Mouse (Mus musculus) brain, embryonic 14.5 days (tissue): ENCODE data around the gene Rhoj. TPM values are rescaled to one million over a fixed set of nuclear protein-coding genes. Genes with fewer than 3 reads are reported as not detected.
"Not testable (repeated sequence)": the region's sequence is repeated elsewhere in the genome, so short reads cannot be mapped to it uniquely, and the experiment has no call there.

Source experiments
- DNase-seq: peaks from one replicate; pipeline ENCODE4 v3.0.0-alpha.2; 2011; ENCODE audit warnings: low read depth
- CTCF ChIP-seq: fragments of 200-500 bp; IDR thresholded peaks from 2 replicates; pipeline ENCODE4 v1.5.1; 2012; ENCODE audit warnings: inconsistent platforms, mild to moderate bottlenecking, moderate library complexity, borderline replicate concordance; ENCODE audit not compliant: insufficient read depth, insufficient read length; ENCODE audit errors: extremely low read depth
- POLR2A ChIP-seq: fragments of 200-500 bp; IDR thresholded peaks from 2 replicates; pipeline ENCODE4 v1.6.1; 2012; ENCODE audit warnings: mild to moderate bottlenecking, inconsistent platforms, borderline replicate concordance; ENCODE audit not compliant: poor library complexity, insufficient read depth, insufficient read length, severe bottlenecking; ENCODE audit errors: extremely low read depth
- polyA plus RNA-seq: library from polyadenylated mRNA; depleted of rRNA; stranded (reverse); fragments of >200 nt; gene quantifications from 2 replicates; pipeline ENCODE4 v1.2.3, GENCODE M21; 2012

Rhoj gene
- polyA plus RNA-seq, 1 experiment = 24.2 TPM

GRCm38 (mm10) chr12:75304132-75304531, 4.0 kb upstream of the Rhoj start:
- DNase-seq = no peak
- TF ChIP-seq POLR2A (no peak), CTCF (no peak)

GRCm38 (mm10) chr12:75309756-75310155, 1.6 kb downstream of the Rhoj start:
- DNase-seq = peak; percentile 31
- TF ChIP-seq POLR2A = no peak
- TF ChIP-seq CTCF = no peak

- TF ChIP-seq CTCF (no peak), POLR2A (no peak)
- no peak for DNase-seq
Observed at GRCm38 (mm10) chr12:75310766-75311165, 2.6 kb downstream of the Rhoj start.

- TF ChIP-seq CTCF (no peak), POLR2A (no peak)
- no peak for DNase-seq
Observed at GRCm38 (mm10) chr12:75311879-75312278, 3.8 kb downstream of the Rhoj start.

GRCm38 (mm10) chr12:75313992-75314391, 5.9 kb downstream of the Rhoj start:
- TF ChIP-seq CTCF = no peak
- TF ChIP-seq POLR2A = no peak
- no peak for DNase-seq

- TF ChIP-seq CTCF = no peak
- TF ChIP-seq POLR2A = no peak
Observed at GRCm38 (mm10) chr12:75315851-75316250, 7.7 kb downstream of the Rhoj start.

GRCm38 (mm10) chr12:75320441-75320925, 12.4 kb downstream of the Rhoj start:
- no peak for TF ChIP-seq CTCF
- no peak for TF ChIP-seq POLR2A

More at GRCm38 (mm10) chr12:75315851-75316250, 7.7 kb downstream of the Rhoj start:
- no peak for DNase-seq

GRCm38 (mm10) chr12:75321189-75321588, 13.1 kb downstream of the Rhoj start:
- TF ChIP-seq CTCF (no peak), POLR2A (no peak)

More at GRCm38 (mm10) chr12:75320441-75320925, 12.4 kb downstream of the Rhoj start:
- no peak for DNase-seq

GRCm38 (mm10) chr12:75329188-75329587, 21.1 kb downstream of the Rhoj start:
- no peak for DNase-seq
- TF ChIP-seq POLR2A = no peak
- no peak for TF ChIP-seq CTCF

More at GRCm38 (mm10) chr12:75321189-75321588, 13.1 kb downstream of the Rhoj start:
- no peak for DNase-seq

- no peak for TF ChIP-seq POLR2A
- TF ChIP-seq CTCF = no peak
- no peak for DNase-seq
Observed at GRCm38 (mm10) chr12:75339894-75340293, 31.8 kb downstream of the Rhoj start.

GRCm38 (mm10) chr12:75340331-75340730, 32.2 kb downstream of the Rhoj start:
- DNase-seq = no peak
- TF ChIP-seq CTCF (no peak), POLR2A (no peak)

- TF ChIP-seq POLR2A (no peak), CTCF (no peak)
- no peak for DNase-seq
Observed at GRCm38 (mm10) chr12:75348551-75348950, 40.4 kb downstream of the Rhoj start.

GRCm38 (mm10) chr12:75349537-75349936, 41.4 kb downstream of the Rhoj start:
- DNase-seq = not testable (repeated sequence)

- DNase-seq = no peak
- TF ChIP-seq CTCF (no peak), POLR2A (no peak)
Observed at GRCm38 (mm10) chr12:75350750-75351149, 42.6 kb downstream of the Rhoj start.
